Mouse (Mus musculus): ENCODE data around the gene Usp3. TPM values are rescaled to one million over a fixed set of nuclear protein-coding genes. Genes with fewer than 3 reads are reported as not detected.
A peak's percentile ranks its signal among the peaks of the same experiment; 100 is the strongest.

Usp3 gene
- total RNA-seq, 2 experiments from 2014 or later: 33.3 to 35.8 TPM

DNA sequence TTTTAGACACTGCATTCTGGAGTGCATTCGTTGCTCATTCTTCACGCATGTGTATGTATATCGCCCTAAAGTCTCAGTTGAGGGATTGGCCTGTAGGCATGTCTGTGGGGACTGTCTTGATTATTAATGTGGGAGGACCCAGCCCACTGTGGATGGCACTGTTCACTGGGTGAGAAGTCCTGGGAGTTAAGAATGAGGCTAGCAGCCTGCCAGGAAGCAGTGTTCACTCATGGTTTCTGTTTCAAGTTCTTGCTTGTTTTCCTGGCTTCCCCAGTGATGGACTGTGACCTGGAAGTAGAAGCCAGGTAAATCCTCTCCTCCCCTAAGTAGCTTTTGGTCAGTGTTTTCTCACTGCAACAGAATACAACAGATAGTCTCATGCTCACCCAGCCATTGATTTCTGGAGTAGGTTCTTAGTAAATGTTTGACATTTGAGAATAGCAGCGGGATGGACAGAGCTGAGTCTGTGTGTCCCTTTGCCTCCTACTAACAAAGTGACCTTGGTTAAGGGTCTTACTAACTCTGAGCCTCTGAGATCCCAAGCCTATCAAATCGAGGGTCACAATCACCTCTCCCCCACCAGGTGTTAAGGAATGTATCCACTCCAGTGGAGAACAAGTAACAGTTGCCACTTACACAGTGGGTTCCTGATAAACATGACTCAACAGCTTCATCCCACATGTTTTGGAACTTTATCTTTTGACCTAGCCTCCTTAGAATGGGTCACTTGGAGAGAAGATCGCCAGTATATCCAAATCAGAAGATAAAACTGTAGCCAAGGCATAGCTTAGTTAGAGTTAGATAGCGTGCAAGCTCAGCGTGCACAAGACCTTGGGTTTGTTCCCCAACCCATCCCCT, 11.6 kb upstream of the Usp3 start:
- no peak for DNase-seq (ENCODE audit: low spot score in 2 of 2)

DNA sequence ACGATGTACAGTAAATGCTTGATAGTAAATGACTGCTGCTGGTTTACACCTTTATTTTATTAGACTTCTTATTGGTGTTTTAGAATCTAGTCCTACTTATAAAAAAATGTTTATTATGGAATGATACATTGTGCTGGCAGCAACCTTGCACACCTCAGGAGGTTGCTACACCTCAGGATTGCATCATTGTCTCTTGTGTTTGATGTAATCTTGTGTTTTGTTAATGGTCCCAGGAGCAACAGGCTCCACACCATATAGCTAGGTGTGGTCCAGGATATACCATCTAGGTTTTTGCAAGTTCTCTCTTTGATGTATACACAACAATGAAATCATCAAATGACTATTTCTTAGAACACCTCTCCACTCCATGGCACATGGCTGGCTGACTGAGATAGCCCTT, 11.0 kb upstream of the Usp3 start:
- no peak for DNase-seq (ENCODE audit: low spot score in 2 of 2)

DNA sequence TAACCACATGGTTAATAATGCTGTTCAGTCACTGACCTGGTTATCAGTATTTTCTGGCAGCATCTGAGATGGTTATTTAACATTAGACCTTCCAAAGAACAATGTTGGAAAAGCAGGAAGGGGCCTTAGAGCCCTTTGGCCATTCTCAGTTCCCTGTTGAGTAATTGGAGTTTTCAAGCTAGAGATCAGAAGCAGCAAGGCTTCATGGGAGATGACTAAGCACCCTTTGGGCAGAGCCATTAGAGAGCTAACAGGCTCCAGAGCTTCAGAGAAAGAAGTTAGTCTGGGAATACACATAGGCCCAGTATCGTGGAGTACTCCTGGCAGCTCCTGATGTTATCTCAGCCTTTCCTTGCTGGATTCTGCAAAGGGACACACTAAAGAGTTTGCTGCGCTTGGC, 8.1 kb upstream of the Usp3 start:
- DNase-seq (ENCODE audit: low spot score in 2 of 2): no peak

DNA sequence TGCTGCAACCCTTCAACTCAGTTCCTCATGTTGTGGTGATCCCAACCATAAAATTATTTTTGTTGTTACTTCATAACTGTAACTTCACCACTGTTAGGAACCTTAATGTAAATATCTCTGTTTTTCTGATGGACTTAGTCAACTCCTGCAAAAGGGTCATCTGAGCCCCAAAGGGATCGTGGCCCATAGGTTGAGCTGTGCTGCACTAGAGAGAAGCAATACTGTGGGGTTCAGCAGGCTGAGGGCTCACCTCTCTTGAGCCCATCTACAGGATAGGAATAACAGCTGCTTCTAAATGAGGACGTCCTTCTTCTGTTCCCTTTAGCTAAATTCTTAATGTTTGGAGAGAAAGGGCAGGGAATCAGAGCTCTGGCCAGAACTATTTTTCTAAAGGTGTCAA, 7.6 kb upstream of the Usp3 start:
- no peak for DNase-seq (ENCODE audit: low spot score in 2 of 2)

DNA sequence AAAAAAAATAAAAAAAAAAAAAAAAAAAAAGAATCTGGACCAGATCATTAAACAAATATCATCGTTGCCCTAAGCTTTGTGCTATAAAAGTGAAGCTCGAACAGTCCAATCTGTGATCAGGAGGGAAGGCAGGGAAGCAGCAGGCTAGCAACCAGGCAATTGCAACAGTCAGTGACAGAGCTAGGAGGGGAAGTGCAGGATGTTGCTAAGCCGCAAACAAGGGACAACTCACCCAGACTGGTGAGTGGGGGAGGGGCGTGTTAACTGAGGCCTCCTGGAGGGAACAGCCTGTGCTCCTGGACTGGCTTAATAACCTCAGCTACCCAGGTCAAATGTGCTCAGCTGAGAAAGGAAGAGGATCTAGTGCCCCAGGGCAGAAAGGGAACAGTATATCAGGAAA, 6.6 kb upstream of the Usp3 start:
- peak in 1 of 2 experiments; percentile 40 for DNase-seq (ENCODE audit: low spot score in 2 of 2)

DNA sequence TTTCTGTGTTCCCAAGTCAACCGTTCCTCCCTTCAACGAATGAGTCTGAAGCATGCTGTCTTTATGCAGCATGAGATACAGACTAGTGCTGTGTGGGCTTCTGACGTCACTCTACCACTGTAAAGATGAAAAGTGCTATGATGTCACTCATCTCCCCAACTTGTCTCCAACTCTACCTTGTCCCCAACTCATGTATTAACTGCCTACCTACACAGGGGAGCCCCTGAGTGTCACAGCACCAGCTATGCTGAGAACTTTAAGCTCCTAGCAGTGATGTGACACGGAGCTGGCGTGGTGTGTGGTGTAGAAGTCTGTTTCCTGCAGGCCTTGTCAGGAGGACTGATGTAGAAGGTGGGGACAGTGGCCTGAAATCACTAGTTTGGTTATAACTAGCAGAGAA, 5.7 kb upstream of the Usp3 start:
- DNase-seq (ENCODE audit: low spot score in 2 of 2): no peak

DNA sequence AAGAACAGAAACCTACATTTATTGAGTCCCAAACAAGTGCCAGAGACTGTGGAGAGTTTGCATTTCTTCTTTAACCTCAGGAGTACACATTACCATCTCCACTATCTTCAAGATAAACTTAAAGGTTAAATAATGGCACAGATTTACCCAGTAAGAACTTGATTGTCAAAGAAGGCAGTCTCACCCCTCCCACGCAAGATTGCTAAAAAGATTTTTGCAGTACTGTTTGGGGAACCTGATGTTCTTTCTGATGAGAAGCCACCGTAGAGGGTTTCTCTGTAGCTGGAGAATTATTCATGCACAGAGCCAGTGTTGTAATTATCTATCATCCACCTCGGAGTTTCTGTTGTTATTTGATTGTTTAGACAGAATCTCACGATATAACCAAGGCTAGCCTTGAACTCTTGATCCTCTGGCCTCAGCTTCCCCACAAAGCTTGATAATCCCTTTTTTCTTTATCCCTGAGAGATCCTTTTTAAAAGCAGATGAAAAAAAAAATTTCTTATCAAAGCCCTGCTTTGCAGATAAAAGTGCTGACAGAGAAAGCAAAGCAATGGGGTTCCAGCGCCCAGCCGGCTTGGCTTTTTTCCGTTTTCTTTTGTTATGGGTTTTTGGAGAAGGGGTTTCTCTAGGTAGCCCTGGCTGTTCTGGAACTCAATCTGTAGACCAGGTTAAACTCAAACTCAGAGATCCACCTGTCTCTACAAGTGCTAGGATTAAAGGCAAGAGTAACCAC, 4.7 kb upstream of the Usp3 start:
- no peak for DNase-seq (ENCODE audit: low spot score in 2 of 2)

DNA sequence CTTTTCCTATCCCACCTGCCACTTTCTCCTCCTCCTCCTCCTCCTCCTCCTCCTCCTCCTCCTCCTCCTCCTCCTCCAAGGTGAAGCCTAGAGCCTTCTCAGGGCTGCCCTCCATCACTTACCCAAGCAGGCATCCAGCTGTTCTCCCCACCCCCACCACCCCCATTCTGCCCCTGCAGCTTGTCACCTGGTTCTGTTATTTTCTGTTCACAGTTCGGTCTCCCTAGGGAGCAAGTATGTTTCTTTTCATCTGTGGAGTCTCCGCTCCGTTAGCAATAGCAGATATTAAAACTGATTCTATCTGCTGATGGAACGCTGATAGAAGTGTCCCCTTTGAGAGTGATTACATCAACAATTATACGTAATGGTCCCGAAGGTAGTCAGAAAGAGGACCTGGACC, 4.1 kb upstream of the Usp3 start:
- no peak for DNase-seq (ENCODE audit: low spot score in 2 of 2)

DNA sequence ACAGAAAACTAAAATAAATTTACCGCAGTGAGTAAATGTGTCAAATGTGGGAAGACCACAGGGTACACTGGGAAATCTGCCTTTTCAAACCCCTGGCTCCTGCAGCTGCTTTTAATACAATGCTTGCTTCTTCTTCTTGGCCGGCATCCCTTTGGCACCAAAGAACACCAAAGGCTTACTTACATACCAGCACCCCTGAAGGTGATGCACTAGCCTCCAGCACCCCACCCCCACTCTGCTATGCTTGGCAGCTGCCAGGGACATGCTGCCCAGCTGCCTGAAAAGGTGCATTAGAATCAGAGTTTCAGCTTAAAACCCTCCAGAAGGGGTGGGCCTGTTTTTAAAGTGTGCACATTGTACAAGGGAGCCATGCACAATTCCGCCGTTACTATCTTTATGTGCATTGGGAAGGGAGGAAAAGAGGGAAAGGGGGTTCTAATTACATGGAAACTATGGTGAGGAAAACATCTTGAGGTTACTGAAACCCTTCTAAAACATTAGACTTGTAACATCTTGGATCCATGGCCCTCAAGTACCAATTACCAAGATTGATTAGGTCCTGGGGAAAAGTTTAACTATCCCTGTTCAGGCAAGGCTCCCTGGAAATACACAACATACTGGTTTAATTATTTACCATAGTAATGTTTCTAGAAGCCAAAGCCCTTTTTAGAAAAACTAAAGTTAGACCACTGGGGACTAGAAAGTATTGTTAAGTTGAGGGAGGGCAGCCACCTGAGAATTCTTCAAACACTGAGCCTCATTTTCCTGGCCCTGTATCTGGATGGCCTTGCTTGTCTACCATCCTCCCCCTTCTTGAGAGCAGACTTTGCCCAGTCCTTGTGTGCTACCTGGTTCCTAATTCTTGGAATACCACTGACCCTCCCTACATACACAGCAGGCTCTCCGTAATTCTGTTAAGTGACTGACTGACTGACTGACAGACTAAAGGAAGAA, 3.1 kb upstream of the Usp3 start:
- DNase-seq (ENCODE audit: low spot score in 2 of 2): no peak

DNA sequence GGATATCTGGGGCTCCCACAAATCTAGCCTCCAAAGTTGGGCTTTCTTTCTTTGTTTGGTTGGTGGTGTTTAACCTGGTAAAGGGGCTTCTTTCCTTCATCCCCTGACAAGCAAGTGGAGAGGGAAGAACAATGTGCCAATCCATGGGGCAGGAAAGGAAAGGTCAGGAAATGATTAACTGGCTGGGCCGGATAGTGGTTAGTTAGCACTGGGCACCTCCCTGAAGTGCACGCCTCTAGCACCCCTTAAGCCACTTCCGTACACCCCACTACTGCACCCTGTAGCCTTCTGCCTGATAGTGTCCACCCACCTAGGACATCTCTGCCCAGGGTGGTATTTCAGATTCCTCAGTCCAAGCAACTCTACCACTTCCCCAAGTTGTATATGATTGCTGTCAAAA, 1.1 kb upstream of the Usp3 start:
- DNase-seq (ENCODE audit: low spot score in 2 of 2): no peak

DNA sequence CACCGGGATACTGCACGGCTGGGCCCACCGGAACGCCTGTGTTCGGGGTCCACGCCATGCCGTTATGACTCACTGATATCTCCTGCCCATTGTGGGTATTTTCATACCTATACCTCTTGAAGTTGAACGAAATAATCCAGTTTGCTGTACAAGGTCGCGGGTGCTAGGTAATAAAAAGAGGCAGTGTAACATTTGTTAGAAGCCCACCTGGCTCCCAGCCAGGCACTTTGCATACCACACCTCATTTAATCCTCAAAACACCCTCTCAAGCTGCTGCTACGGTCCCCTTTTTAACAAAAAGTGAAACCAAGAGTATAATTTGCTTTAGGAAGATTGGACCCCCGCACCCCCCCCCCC, 649 bp upstream of the Usp3 start:
- no peak for DNase-seq (ENCODE audit: low spot score in 2 of 2)

DNA sequence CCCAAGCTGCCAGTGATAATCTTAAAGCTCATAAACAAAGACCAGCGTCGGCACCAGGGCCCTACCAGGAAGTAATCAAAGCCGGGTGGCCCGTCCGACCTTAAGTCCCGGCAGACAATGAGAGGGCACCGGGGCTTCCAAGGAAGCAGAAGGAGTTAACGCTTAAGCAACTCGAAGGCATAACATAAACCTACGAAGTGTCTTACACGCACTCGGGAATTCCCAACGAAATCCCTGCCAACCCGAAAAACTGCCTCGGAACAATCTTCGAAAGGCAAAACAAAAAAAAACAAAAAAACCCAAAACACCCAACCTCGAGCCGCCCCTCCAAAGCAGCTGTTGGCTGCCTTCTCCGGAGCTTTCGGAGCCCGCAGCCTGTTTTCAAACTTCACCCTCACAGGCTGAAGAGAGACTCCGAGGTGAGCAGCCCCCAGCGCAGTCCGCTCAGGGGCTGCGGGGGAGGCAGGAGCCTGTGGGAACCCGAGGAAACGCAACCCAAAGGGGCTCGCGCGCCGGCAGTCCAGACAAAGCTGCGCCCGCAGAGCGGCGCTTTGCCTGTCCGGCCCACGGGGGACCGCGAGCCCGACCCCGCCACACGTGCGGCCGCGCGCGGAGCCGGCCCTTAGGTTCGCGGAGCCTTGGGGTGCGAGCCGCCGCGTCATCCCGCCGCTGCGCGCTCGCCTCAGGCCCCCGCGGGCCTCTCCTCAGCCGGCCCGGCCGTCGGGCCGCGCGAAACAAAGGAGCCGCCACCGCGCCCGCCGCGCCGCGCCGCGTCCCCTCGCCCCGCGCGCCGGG, 894 bp downstream of the Usp3 start:
- peak; percentile 32 to 52 for DNase-seq (ENCODE audit: low spot score in 2 of 2)

DNA sequence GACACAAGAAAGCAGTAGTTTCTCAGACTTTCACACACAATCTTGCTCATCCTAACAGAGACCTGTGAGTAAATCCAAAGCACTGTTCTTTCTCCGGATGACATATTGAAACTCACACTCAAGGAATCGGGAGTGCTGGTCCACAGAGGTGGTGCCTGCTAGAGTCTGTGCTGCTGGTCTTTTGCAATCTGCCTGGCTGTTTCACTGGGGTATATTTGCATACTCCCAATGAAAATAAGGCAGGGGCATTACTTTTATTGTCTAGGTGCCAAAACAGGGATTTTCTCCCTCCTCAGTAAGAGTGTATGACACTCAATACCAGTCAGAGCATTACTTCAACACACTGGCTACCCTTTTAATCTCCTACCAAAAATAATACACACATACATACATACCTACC, 2.9 kb downstream of the Usp3 start:
- DNase-seq (ENCODE audit: low spot score in 2 of 2): no peak

DNA sequence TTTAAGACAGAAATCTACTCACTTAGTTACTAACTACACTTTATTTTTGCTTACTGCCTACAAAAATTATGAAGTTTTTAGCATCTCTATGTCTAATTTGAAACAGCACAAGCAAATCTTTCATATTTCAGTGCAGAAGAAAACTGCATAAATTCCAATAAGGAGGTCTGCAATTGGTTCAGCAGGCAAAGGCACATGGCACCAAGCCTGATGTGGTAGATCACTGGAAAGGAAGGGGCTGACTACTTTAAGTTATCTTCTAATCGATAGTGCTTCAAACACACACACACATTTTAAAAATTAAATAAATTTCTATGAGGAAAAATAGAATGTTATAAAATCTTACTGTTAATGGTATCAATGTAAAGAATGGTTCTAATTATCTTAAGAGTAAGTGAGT, 5.9 kb downstream of the Usp3 start:
- DNase-seq (ENCODE audit: low spot score in 2 of 2): no peak

DNA sequence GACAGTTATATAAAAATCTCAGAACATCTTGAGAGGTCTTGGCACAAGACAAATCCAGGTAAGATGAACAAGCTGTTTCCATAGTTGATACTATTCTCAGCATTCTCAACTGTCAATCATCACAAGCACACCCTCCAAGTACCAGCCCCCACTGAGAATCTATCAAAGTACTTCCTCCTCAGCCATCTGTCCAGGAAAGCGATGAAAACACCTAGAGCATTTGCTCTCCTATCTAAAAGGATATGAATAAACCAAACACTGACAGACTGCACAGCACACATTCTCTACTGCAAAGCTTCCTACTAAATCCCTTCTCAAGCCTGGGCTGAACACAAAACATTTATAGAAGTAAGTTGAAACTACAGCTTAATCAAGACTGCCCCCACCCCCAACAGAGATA, 6.4 kb downstream of the Usp3 start:
- no peak for DNase-seq (ENCODE audit: low spot score in 2 of 2)

DNA sequence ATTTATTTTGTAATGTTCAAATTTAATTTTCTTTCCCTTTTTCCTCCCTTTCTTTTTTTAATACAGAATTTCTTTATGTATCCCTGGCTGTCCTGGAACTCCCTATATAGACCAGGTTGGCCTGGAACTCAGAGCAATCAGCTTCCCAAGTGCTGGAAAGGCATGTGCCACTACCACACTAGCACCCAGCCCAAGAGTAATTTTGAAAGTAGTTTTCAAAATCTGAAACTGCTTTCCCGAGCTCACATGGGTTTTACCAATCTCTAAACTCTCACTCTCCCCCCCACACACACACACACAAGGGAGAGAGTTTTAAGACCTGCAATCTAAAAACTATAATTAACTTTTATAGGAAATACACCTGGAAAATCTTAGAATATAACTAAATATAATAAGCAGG, 7.8 kb downstream of the Usp3 start:
- no peak for DNase-seq (ENCODE audit: low spot score in 2 of 2)

DNA sequence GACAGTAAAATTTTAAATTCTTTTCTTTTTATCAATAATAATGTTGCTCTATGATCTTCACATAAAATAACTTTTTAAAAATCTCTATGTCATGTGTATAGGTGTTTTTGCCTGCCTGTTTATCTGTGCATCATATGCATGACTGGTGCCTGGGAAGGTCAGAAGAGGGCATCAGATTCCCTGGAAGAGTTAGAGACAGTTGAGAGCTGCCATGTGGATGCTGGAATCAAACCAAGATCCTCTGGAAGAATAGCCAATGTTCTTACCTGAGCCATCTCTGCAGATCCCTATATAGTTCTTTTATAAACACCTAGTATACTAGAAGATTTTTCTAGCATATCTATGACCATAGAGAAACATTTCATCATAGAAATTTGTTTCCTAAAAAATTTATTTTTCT, 8.8 kb downstream of the Usp3 start:
- no peak for DNase-seq (ENCODE audit: low spot score in 2 of 2)

DNA sequence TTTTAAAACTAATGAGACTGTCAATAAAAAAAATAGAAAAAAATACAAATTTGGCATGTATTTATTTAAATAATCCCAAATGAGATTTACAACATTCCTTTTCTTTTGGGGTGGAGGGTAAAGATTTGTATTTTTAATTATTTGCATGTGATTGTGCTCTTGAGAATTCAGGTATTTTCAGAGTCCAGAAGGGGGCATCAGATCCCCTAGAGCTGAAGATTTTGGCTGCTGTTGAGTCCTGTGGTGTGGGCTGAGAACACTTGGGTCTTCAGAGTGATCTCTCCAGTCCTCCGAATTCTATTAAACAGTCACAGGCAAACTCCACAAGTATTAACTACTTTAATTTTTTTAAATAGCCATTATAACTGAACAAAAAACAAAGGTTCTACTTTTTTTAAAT, 9.7 kb downstream of the Usp3 start:
- no peak for DNase-seq (ENCODE audit: low spot score in 2 of 2)

DNA sequence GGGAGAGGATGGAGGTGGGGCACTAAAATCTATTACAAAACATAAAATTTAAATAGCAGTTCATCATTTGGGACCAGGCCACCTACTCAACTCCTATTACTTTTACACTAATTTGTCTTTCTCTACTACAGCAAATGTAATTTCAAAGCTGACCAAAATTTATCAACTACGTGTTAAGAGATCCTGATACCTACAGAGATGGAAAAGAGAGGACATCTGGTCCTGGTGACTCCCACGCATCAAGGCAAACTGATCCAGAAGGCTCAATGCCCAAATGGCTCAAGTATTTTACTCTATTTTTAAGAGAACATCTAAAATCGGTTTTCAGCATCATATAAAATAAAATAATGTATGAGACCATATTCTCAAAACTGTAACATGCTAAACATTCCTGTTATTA, 11.2 kb downstream of the Usp3 start:
- DNase-seq (ENCODE audit: low spot score in 2 of 2): no peak

DNA sequence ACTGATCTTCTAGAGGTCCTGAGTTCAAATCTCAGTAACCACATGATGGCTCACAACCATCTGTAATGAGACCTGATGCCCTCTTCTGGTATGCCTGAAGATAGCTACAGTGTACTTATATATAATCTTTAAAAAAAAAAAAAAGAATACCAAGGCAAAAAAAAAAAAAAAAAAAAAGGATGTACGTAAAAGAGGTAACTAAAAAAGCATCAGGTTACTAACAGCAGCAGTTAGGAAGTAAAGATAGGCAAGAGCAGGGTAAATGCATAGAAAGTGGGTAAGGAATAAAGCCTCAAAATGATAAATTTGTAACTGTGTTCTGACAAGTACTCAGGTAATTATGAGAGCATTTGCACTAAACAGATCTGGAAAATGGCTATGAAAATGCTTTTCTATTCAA, 12.2 kb downstream of the Usp3 start:
- DNase-seq (ENCODE audit: low spot score in 2 of 2): no peak

DNA sequence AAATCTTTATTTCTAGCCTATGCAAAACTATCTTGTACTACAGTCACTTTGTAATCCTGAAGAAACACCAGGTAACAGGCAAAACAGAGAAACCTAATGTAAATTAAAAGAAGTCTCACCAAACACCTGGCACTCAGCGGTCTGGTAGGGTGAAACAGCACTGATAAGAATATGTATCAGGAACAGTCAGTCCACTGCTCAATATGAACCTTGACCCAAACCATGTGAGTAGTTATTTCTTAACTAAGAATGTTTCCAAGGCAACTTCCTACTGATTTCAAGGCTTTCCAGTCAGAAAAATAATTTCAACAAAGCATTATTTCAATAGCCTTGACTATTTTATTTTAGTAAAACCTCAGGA, 17.1 kb downstream of the Usp3 start:
- DNase-seq (ENCODE audit: low spot score in 2 of 2): no peak

All from gastrocnemius, postnatal 4 days (tissue).